Mouse (Mus musculus): ENCODE results near the gene Olfr394.
"Not testable (repeated sequence)": the region's sequence is repeated elsewhere in the genome, so short reads cannot be mapped to it uniquely, and the experiment has no call there.

The Olfr394 gene

DNA sequence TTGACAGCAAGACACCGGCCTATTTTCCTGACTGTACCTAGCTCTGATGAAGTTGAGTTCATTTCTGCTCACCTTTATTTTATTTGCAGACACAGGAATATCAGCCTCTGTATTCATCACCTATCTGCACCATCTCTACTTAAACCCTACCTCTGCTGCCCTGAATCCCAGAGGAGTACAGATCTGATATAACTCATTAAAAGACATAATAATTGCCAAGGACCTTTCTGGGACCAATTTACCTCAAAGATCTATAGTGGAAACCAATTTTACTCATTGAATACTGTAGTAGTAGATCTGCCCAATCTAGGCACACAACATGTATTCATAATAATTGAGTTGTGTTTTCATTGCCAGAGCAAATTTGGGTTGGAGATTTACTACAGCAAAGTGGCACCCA is at the start of gene Olfr394:
Olfr394 (minus strand) TSS at position 101 of the 400 bp plus-strand sequence.
- no peak for DNase-seq (ENCODE audit: low spot score in 2 of 2)

DNA sequence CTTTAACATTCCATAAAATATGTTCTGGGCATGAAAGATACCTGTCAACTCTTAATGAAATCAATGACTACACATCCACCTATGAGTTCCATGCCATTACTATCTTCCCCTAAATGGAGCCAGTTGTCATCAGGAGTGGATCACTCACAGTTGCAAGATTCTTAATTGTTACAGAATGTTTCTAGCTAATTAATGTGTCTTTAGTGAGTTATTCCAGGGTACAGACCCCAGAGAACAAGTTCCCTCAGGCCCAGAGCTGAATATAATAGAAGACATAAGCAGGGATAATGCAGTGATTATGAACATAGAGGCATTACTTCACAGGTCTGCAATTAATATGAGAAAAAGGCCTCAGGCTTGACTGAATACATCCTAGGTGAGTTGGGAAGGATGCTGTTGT is 45.8 kb upstream of the Olfr394 start, which contains the start of gene Olfr23:
Olfr23 (plus strand) TSS at position 301 of the 400 bp plus-strand sequence.
- DNase-seq (ENCODE audit: low spot score in 2 of 2) = no peak

DNA sequence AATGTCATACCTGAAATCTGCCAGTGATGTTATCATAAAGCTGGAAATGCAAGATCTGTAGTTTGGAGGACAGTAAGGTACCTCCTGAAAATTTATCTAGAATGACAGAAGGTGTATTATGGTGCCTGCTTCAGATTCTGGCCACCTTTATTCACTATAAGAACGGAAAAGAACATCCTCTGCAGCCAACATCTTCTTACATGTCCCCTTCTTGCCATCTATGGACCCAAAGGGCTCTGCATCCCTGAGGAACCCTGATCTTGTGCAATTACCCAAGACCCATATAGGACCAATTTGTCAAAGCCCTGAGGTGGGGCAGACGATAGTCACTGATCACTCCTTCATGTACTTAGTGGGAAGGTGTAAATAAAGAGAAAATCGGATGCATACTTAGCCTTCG is 18.6 kb upstream of the Olfr394 start, which contains the start of gene Olfr395:
Olfr395 (minus strand) TSS at position 101 of the 400 bp plus-strand sequence.
- DNase-seq (ENCODE audit: low spot score in 2 of 2) = not testable (repeated sequence)

DNA sequence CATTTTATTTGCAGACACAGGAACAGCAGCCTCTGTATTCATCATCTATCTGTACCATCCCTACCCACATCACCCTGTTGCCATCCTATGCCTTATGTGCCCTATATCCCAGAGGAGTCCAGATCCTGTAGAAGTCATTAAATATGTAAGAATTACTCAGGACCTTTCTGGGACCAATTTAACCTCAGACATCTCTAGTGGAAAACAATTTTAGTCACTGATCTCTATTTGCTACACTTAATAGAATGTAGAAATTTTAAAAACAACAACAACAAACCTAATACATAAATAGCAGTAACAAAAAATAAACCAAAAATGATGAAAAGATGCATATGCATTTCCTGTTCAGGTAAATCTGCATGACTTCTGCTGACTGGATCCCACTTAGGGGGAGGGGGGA is 39.2 kb downstream of the Olfr394 start, which contains the start of gene Olfr393:
Olfr393 (minus strand) TSS at position 101 of the 400 bp plus-strand sequence.
- no peak for DNase-seq (ENCODE audit: low spot score in 2 of 2)

Data from cerebellum, postnatal 4 days (tissue).